Mouse (Mus musculus) ES-Bruce4 (cell line): ENCODE measurements at regions not wholly inside any gene's neighbourhood (a gene's known extent, or its start where the extent isn't known, plus 50 kb on each side); places are given as distances from the start of the nearest gene placed in this dataset.

Source experiments
- H3K27ac ChIP-seq: 2 replicates; pipeline ENCODE4 v1.5.1; 2012; ENCODE audit warnings: low read length, inconsistent platforms; ENCODE audit not compliant: insufficient read depth
- H3K27me3 ChIP-seq: 2 replicates; pipeline ENCODE4 v1.6.1; 2012; ENCODE audit warnings: mild to moderate bottlenecking, low read length, inconsistent platforms; ENCODE audit not compliant: control insufficient read depth, poor library complexity, insufficient read depth, severe bottlenecking
- H3K36me3 ChIP-seq: 2 replicates; pipeline ENCODE4 v1.6.1; 2012; ENCODE audit warnings: inconsistent platforms, mild to moderate bottlenecking, low read length, moderate library complexity; ENCODE audit not compliant: control insufficient read depth, poor library complexity, insufficient read depth, severe bottlenecking
- H3K4me1 ChIP-seq: one replicate; pipeline ENCODE4 v1.8.1; 2011; ENCODE audit warnings: low read length; ENCODE audit not compliant: control insufficient read depth, insufficient read depth
- H3K4me3 ChIP-seq: 2 replicates; pipeline ENCODE4 v1.5.1; 2011; ENCODE audit warnings: low read depth, mild to moderate bottlenecking, low read length
- H3K9ac ChIP-seq: 2 replicates; pipeline ENCODE4 v1.6.1; 2012; ENCODE audit warnings: low read depth, mild to moderate bottlenecking, inconsistent platforms; ENCODE audit not compliant: poor library complexity, severe bottlenecking
- H3K9me3 ChIP-seq: replicated peaks from 2 replicates; pipeline ENCODE4 v1.6.1; 2012; ENCODE audit warnings: mild to moderate bottlenecking, low read length, inconsistent platforms; ENCODE audit not compliant: control insufficient read depth, poor library complexity, insufficient read depth, severe bottlenecking
- CTCF ChIP-seq: IDR thresholded peaks from one replicate; pipeline ENCODE4 v1.8.1; 2011; ENCODE audit warnings: low read depth, low read length
- EP300 ChIP-seq: IDR thresholded peaks from 2 replicates; pipeline ENCODE4 v1.6.1; 2011; ENCODE audit warnings: low read depth, low read length; ENCODE audit not compliant: insufficient read depth
- POLR2A ChIP-seq: IDR thresholded peaks from one replicate; pipeline ENCODE4 v1.8.1; 2011; ENCODE audit warnings: low read length; ENCODE audit not compliant: insufficient read depth

- Histone ChIP-seq H3K27me3 (no peaks in the 10 kb centered on the region; the same call in 1 of the 2 replicates), H3K9me3 (no peaks in the 10 kb centered on the region), H3K4me3 (no peak overlapping the region), H3K9ac (no peak overlapping the region), H3K27ac (no peak overlapping the region), H3K36me3 (no peaks in the 10 kb centered on the region), H3K4me1 (no peaks in the 10 kb centered on the region)
- TF ChIP-seq POLR2A (no peak), CTCF (no peak), EP300 (no peak)
Measured at GRCm38 (mm10) chr12:92187133-92187482, 338.2 kb upstream of the Sel1l start.

GRCm38 (mm10) chr12:92186448-92187132 is 337.6 kb upstream of the Sel1l start:
- Histone ChIP-seq H3K9ac (no peak overlapping the region), H3K36me3 (no peaks in the 10 kb centered on the region), H3K27me3 (no peaks in the 10 kb centered on the region; the same call in 1 of the 2 replicates), H3K9me3 (no peaks in the 10 kb centered on the region), H3K27ac (no peak overlapping the region), H3K4me1 (no peaks in the 10 kb centered on the region), H3K4me3 (no peak overlapping the region)
- TF ChIP-seq POLR2A (no peak), CTCF (no peak), EP300 (no peak)

GRCm38 (mm10) chr12:92179292-92179691 is 330.3 kb upstream of the Sel1l start:
- TF ChIP-seq POLR2A (no peak), CTCF (no peak), EP300 (no peak)
- no peaks in the 10 kb centered on the region for H3K36me3 ChIP-seq
- H3K27me3 ChIP-seq: no peaks in the 10 kb centered on the region
- H3K9ac ChIP-seq: no peak overlapping the region
- no peak overlapping the region for H3K27ac ChIP-seq
- H3K4me3 ChIP-seq: no peak overlapping the region
- no peaks in the 10 kb centered on the region for H3K4me1 ChIP-seq
- H3K9me3 ChIP-seq: no peaks in the 10 kb centered on the region

GRCm38 (mm10) chr12:92156726-92157125 is 307.8 kb upstream of the Sel1l start:
- Histone ChIP-seq H3K4me3 (no peak overlapping the region), H3K9ac (no peak overlapping the region), H3K4me1 (no peaks in the 10 kb centered on the region), H3K9me3 (no peaks in the 10 kb centered on the region), H3K27me3 (no peaks in the 10 kb centered on the region), H3K36me3 (no peaks in the 10 kb centered on the region), H3K27ac (no peak overlapping the region)
- TF ChIP-seq POLR2A: no peak
- no peak for TF ChIP-seq EP300
- TF ChIP-seq CTCF: no peak

GRCm38 (mm10) chr12:92152922-92153235 is 303.9 kb upstream of the Sel1l start:
- Histone ChIP-seq H3K36me3 (no peaks in the 10 kb centered on the region), H3K4me1 (no peaks in the 10 kb centered on the region), H3K27me3 (no peaks in the 10 kb centered on the region), H3K27ac (no peak overlapping the region), H3K9me3 (no peaks in the 10 kb centered on the region), H3K4me3 (no peak overlapping the region), H3K9ac (no peak overlapping the region)
- TF ChIP-seq POLR2A: no peak
- TF ChIP-seq CTCF: no peak
- TF ChIP-seq EP300: no peak

- no peak overlapping the region for H3K9ac ChIP-seq
- no peak overlapping the region for H3K4me3 ChIP-seq
- no peak for TF ChIP-seq EP300
- TF ChIP-seq CTCF: no peak
- TF ChIP-seq POLR2A: no peak
- no peaks in the 10 kb centered on the region for H3K36me3 ChIP-seq
- H3K27me3 ChIP-seq: no peaks in the 10 kb centered on the region
- no peaks in the 10 kb centered on the region for H3K4me1 ChIP-seq
- H3K27ac ChIP-seq: no peak overlapping the region
- no peaks in the 10 kb centered on the region for H3K9me3 ChIP-seq
Measured at GRCm38 (mm10) chr12:92152043-92152921, 303.3 kb upstream of the Sel1l start.
